Mouse (Mus musculus) E14TG2a.4 (cell line): Measurements from ENCODE around the gene Pdia6.

Experiments used
- H3K27me3 ChIP-seq: 2 replicates; pipeline ENCODE4 v1.6.1; 2014; ENCODE audit warnings: low read length, control low read depth; ENCODE audit not compliant: insufficient read depth
- H3K36me3 ChIP-seq: 2 replicates; pipeline ENCODE4 v1.6.1; 2014; ENCODE audit warnings: low read length, control low read depth; ENCODE audit not compliant: insufficient read depth
- H3K4me1 ChIP-seq: replicated peaks from 2 replicates; pipeline ENCODE4 v1.6.1; 2014; ENCODE audit warnings: low read depth, low read length, control low read depth
- H3K4me3 ChIP-seq: replicated peaks from 2 replicates; pipeline ENCODE4 v1.5.1; 2014; ENCODE audit warnings: mild to moderate bottlenecking, low read length
- H3K9me3 ChIP-seq: 2 replicates; pipeline ENCODE4 v1.6.1; 2014; ENCODE audit warnings: low read length, control low read depth
- CTCF ChIP-seq: conservative IDR thresholded peaks from 2 replicates; pipeline ENCODE4 v1.5.1; 2014; ENCODE audit warnings: low read length
- NANOG ChIP-seq: IDR thresholded peaks from 2 replicates; pipeline ENCODE4 v1.6.1; 2014; ENCODE audit warnings: borderline replicate concordance, low read length, mixed read lengths
- POU5F1 ChIP-seq: IDR thresholded peaks from 2 replicates; pipeline ENCODE4 v1.6.1; 2014; ENCODE audit warnings: low read length, borderline replicate concordance

Gene Pdia6

GRCm38 (mm10) chr12:17265971-17266672 lies at the start of gene Pdia6:
Gene Pdia6 (plus strand): TSS chr12:17266545.
- Histone ChIP-seq H3K4me1 (peaks cover 59% of the 10 kb centered on the region), H3K4me3 (peak within 1 kb of the TSS; percentile 97), H3K9me3 (no peaks in the 10 kb centered on the region), H3K27me3 (no peaks in the 10 kb centered on the region), H3K36me3 (peaks cover 29% of the 10 kb centered on the region)
- TF ChIP-seq CTCF (no peak), POU5F1 (no peak), NANOG (no peak)

GRCm38 (mm10) chr12:17218390-17218789 lies 48.0 kb upstream of the Pdia6 start:
- H3K4me1 ChIP-seq = no peaks in the 10 kb centered on the region
- TF ChIP-seq NANOG (no peak), CTCF (no peak), POU5F1 (no peak)
- peaks cover 14% of the 10 kb centered on the region; the same call in 1 of the 2 replicates for H3K9me3 ChIP-seq
- H3K27me3 ChIP-seq = no peaks in the 10 kb centered on the region
- H3K4me3 ChIP-seq = no peak overlapping the region
- H3K36me3 ChIP-seq = no peaks in the 10 kb centered on the region

GRCm38 (mm10) chr12:17219107-17219506 lies 47.2 kb upstream of the Pdia6 start:
- H3K4me1 ChIP-seq = no peaks in the 10 kb centered on the region
- no peaks in the 10 kb centered on the region; the same call in 1 of the 2 replicates for H3K27me3 ChIP-seq
- TF ChIP-seq POU5F1 (no peak), CTCF (no peak), NANOG (no peak)
- H3K9me3 ChIP-seq = peaks cover 9% of the 10 kb centered on the region; the same call in 1 of the 2 replicates
- H3K36me3 ChIP-seq = no peaks in the 10 kb centered on the region
- no peak overlapping the region for H3K4me3 ChIP-seq

GRCm38 (mm10) chr12:17220631-17221030 lies 45.7 kb upstream of the Pdia6 start:
- H3K36me3 ChIP-seq = no peaks in the 10 kb centered on the region
- no peak for TF ChIP-seq POU5F1
- TF ChIP-seq NANOG = no peak
- TF ChIP-seq CTCF = no peak
- no peak overlapping the region for H3K4me3 ChIP-seq
- no peaks in the 10 kb centered on the region for H3K9me3 ChIP-seq
- no peaks in the 10 kb centered on the region for H3K4me1 ChIP-seq
- H3K27me3 ChIP-seq = no peaks in the 10 kb centered on the region; the same call in 1 of the 2 replicates

GRCm38 (mm10) chr12:17221891-17222428 lies 44.4 kb upstream of the Pdia6 start:
- TF ChIP-seq NANOG = no peak
- peak; percentile 56 for TF ChIP-seq CTCF
- no peak for TF ChIP-seq POU5F1
- Histone ChIP-seq H3K4me3 (no peak overlapping the region), H3K4me1 (no peaks in the 10 kb centered on the region), H3K9me3 (no peaks in the 10 kb centered on the region), H3K36me3 (no peaks in the 10 kb centered on the region), H3K27me3 (no peaks in the 10 kb centered on the region; the same call in 1 of the 2 replicates)

GRCm38 (mm10) chr12:17223050-17223449 lies 43.3 kb upstream of the Pdia6 start:
- no peaks in the 10 kb centered on the region for H3K36me3 ChIP-seq
- H3K27me3 ChIP-seq = no peaks in the 10 kb centered on the region; the same call in 1 of the 2 replicates
- TF ChIP-seq NANOG = no peak
- TF ChIP-seq POU5F1 = no peak
- no peak for TF ChIP-seq CTCF
- H3K4me1 ChIP-seq = no peaks in the 10 kb centered on the region
- no peak overlapping the region for H3K4me3 ChIP-seq
- no peaks in the 10 kb centered on the region for H3K9me3 ChIP-seq

- no peaks in the 10 kb centered on the region for H3K9me3 ChIP-seq
- TF ChIP-seq POU5F1 = no peak
- TF ChIP-seq CTCF = no peak
- TF ChIP-seq NANOG = no peak
These were observed 41.3 kb upstream of the Pdia6 start for GRCm38 (mm10) chr12:17225012-17225411.

GRCm38 (mm10) chr12:17227903-17228302 lies 38.4 kb upstream of the Pdia6 start:
- Histone ChIP-seq H3K9me3 (no peaks in the 10 kb centered on the region), H3K27me3 (no peaks in the 10 kb centered on the region; the same call in 1 of the 2 replicates), H3K4me1 (no peaks in the 10 kb centered on the region), H3K36me3 (no peaks in the 10 kb centered on the region), H3K4me3 (no peak overlapping the region)
- TF ChIP-seq NANOG (no peak), CTCF (no peak), POU5F1 (no peak)

More at GRCm38 (mm10) chr12:17225012-17225411, 41.3 kb upstream of the Pdia6 start:
- H3K36me3 ChIP-seq = no peaks in the 10 kb centered on the region
- H3K4me1 ChIP-seq = no peaks in the 10 kb centered on the region
- H3K4me3 ChIP-seq = no peak overlapping the region
- no peaks in the 10 kb centered on the region; the same call in 1 of the 2 replicates for H3K27me3 ChIP-seq
